14 mouse cellular contexts compared by ENCODE assay signal in the genomic region with DNA sequence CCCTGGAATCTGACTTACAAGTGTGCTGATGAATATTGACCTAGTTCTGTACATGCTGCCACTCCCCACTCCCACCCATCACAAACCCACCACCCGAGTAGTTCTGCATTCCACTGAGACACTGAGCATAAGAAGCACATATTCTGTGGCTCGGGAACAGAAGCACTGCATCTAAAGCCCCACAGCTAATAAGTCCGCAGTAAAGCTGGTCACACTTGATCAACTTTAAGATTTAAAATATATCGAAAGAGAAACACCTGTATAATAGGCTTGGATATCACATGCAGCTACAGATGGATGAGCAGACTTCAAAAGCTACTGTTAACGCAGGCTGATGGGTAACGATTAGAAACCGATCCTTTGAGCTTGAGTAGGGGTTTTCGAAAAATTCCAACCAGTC.
"Had no signal": no experiment of that assay in that cellular context is flagged by ENCODE, and none has a peak within 500 bp of the region (broad histone marks: within the 10 kb centered on the region; RNA-seq: fewer than 3 reads in every experiment).

No protein-coding gene starts in this region.

- H3K27ac ChIP-seq: intestine, embryonic 15.5 days; left cerebral cortex, adult 2 months; liver, embryonic 13.5 days; macrophage; neural tube, embryonic 12.5 days; neural tube, embryonic 15.5 days had no signal

- H3K9me3 ChIP-seq: intestine, embryonic 15.5 days; liver, embryonic 13.5 days; neural tube, embryonic 12.5 days; neural tube, embryonic 15.5 days had no signal

- H3K4me3 ChIP-seq: intestine, embryonic 15.5 days; left cerebral cortex, adult 2 months; liver, embryonic 13.5 days; neural tube, embryonic 12.5 days; neural tube, embryonic 15.5 days had no signal

- H3K36me3 ChIP-seq: intestine, embryonic 15.5 days; liver, embryonic 13.5 days; neural tube, embryonic 12.5 days; neural tube, embryonic 15.5 days had no signal

- DNase-seq: kidney, adult 18-20 months; kidney, adult 9 months; kidney, postnatal 14 days; layer of hippocampus, postnatal 36 days; liver, embryonic 13.5 days; lung, adult 2 months; lung, postnatal 14 days; thymus, postnatal 25 days had no signal

- H3K4me1 ChIP-seq: intestine, embryonic 15.5 days; liver, embryonic 13.5 days had no signal

- H3K4me2 ChIP-seq: intestine, embryonic 15.5 days; liver, embryonic 13.5 days; neural tube, embryonic 12.5 days; neural tube, embryonic 15.5 days had no signal

- H3K27me3 ChIP-seq: intestine, embryonic 15.5 days; liver, embryonic 13.5 days; neural tube, embryonic 12.5 days; neural tube, embryonic 15.5 days had no signal

- H3K9ac ChIP-seq: intestine, embryonic 15.5 days; liver, embryonic 13.5 days; neural tube, embryonic 12.5 days; neural tube, embryonic 15.5 days had no signal

- ATAC-seq: hindbrain, embryonic 16.5 days; intestine, embryonic 15.5 days had no signal
